Mouse (Mus musculus) granulocyte monocyte progenitor cell, adult 5-6 weeks (primary cell): ENCODE data around the gene Tmem181a. TPM values are rescaled to one million over a fixed set of nuclear protein-coding genes. Genes with fewer than 3 reads are reported as not detected.

Source experiments
- total RNA-seq, 2 experiments: library from RNA; stranded (forward) in 1 of 2; stranded (reverse) in 1 of 2; fragments of 200-712, 200-1000 nt in 1 of 2; fragments of >200 nt in 1 of 2; fragmentation: Nextera tagmentation in 1 of 2; gene quantifications; 2 replicates each; pipeline ENCODE4 v1.2.3; 2014 to 2017

Tmem181a gene
- total RNA-seq, 2 experiments from 2014 or later, result 7.4 to 9.7 TPM

Other genes with a start within 250 kb of the Tmem181a start
- gene Serac1, start 177.1 kb upstream of the Tmem181a start, total RNA-seq (2014; fragmentation: Nextera tagmentation), result 4.3 and 5.0 TPM in 2 replicates
- 1.9 and 5.5 TPM in 2 replicates for gene Serac1, start 177.1 kb upstream of the Tmem181a start, total RNA-seq (2017)
- gene Gtf2h5, start 177.1 kb upstream of the Tmem181a start, total RNA-seq (2014; fragmentation: Nextera tagmentation), result 63.8 and 77.1 TPM in 2 replicates
- 53.3 and 74.9 TPM in 2 replicates for gene Gtf2h5, start 177.1 kb upstream of the Tmem181a start, total RNA-seq (2017)
- gene Tulp4, start 150.4 kb upstream of the Tmem181a start, total RNA-seq (2014; fragmentation: Nextera tagmentation), result 1.0 and 3.1 TPM in 2 replicates
- 9.5 and 9.8 TPM in 2 replicates for gene Tulp4, start 150.4 kb upstream of the Tmem181a start, total RNA-seq (2017)
- 6.5 and 7.7 TPM in 2 replicates for gene Dynlt1a, start 60.6 kb downstream of the Tmem181a start, total RNA-seq (2014; fragmentation: Nextera tagmentation)
- 6.9 and 7.0 TPM in 2 replicates for gene Dynlt1a, start 60.6 kb downstream of the Tmem181a start, total RNA-seq (2017)
- 96.0 and 128 TPM in 2 replicates for gene Dynlt1b, start 173.3 kb downstream of the Tmem181a start, total RNA-seq (2014; fragmentation: Nextera tagmentation)
- gene Dynlt1b, start 173.3 kb downstream of the Tmem181a start, total RNA-seq (2017), result 142 and 194 TPM in 2 replicates